22 mouse cellular contexts compared by ENCODE assay signal in genomic region chr9:31260219-31260618, GRCm38 (mm10).
"Had no signal": no experiment of that assay in that cellular context is flagged by ENCODE, and none has a peak within 500 bp of the region (broad histone marks: within the 10 kb centered on the region; RNA-seq: fewer than 3 reads in every experiment).

No protein-coding gene starts in this region.

- DNase-seq: kidney, adult 2 months; kidney, postnatal 25 days; layer of hippocampus, adult 9-11 months; layer of hippocampus, postnatal 36 days; lung, adult 18-20 months; lung, postnatal 10 days; lung, postnatal 4 days; right cerebral cortex, adult 18-20 months; right cerebral cortex, postnatal 14 days; right cerebral cortex, postnatal 4 days; thymus, postnatal 25 days had no signal

- H3K4me3 ChIP-seq: layer of hippocampus, adult 2 months; left cerebral cortex, adult 2 months; lung, embryonic 15.5 days; midbrain, embryonic 10.5 days; midbrain, embryonic 13.5 days; myocyte; neural tube, embryonic 15.5 days; stomach, embryonic 15.5 days had no signal

- H3K27ac ChIP-seq: kidney, postnatal 0 days; layer of hippocampus, adult 2 months; left cerebral cortex, adult 2 months; lung, embryonic 15.5 days; midbrain, embryonic 10.5 days; midbrain, embryonic 13.5 days; neural tube, embryonic 15.5 days; stomach, embryonic 15.5 days had no signal

- H3K27me3 ChIP-seq: lung, embryonic 15.5 days; midbrain, embryonic 13.5 days; neural tube, embryonic 15.5 days; stomach, embryonic 15.5 days had no signal

- H3K9ac ChIP-seq: lung, embryonic 15.5 days; midbrain, embryonic 13.5 days; neural tube, embryonic 15.5 days; stomach, embryonic 15.5 days had no signal

- H3K4me2 ChIP-seq: lung, embryonic 15.5 days; midbrain, embryonic 13.5 days; neural tube, embryonic 15.5 days; stomach, embryonic 15.5 days had no signal

- H3K36me3 ChIP-seq: lung, embryonic 15.5 days; midbrain, embryonic 10.5 days; midbrain, embryonic 13.5 days; neural tube, embryonic 15.5 days; stomach, embryonic 15.5 days had no signal

- H3K9me3 ChIP-seq: lung, embryonic 15.5 days; midbrain, embryonic 10.5 days; midbrain, embryonic 13.5 days; neural tube, embryonic 15.5 days; stomach, embryonic 15.5 days had no signal

- ATAC-seq: intestine, postnatal 0 days; midbrain, embryonic 13.5 days; midbrain, embryonic 16.5 days had no signal

- H3K4me1 ChIP-seq: neural tube, embryonic 15.5 days; stomach, embryonic 15.5 days had no signal
